Mouse (Mus musculus) right cerebral cortex, adult 2 months (tissue): ENCODE measurements at regions not wholly inside any gene's neighbourhood (a gene's known extent, or its start where the extent isn't known, plus 50 kb on each side); places are given as distances from the start of the nearest gene placed in this dataset.

Source experiments
- DNase-seq, 2 experiments: peaks; one replicate each; pipeline ENCODE4 v3.0.0; 2021 to 2022; ENCODE audit warnings: low spot score in 2 of 2

- peak in 1 of 2 experiments; percentile 18 for DNase-seq
Observed at GRCm38 (mm10) chr10:17202556-17203415, 520.2 kb upstream of the Cited2 start.

GRCm38 (mm10) chr10:17203416-17204110 is 519.5 kb upstream of the Cited2 start:
- no peak for DNase-seq

DNA sequence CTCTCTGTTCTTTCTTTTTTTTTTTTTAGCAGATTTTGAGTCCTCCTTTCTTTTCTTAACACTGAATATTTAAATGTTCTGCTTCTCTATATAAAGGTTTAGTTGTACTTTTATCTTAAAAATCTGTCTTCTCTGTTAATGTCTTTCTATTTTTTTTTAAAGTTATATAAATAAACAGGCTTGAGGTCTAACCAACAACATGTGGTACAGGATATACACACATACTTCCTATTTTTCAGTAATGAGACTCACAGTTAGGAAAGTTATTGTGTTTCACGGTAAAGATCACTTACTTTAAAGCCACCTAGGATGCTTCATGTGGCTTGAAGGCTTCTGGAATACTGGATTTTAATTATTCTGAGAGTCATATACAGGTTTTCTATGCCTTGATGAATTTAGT is 518.9 kb upstream of the Cited2 start:
- no peak for DNase-seq

DNA sequence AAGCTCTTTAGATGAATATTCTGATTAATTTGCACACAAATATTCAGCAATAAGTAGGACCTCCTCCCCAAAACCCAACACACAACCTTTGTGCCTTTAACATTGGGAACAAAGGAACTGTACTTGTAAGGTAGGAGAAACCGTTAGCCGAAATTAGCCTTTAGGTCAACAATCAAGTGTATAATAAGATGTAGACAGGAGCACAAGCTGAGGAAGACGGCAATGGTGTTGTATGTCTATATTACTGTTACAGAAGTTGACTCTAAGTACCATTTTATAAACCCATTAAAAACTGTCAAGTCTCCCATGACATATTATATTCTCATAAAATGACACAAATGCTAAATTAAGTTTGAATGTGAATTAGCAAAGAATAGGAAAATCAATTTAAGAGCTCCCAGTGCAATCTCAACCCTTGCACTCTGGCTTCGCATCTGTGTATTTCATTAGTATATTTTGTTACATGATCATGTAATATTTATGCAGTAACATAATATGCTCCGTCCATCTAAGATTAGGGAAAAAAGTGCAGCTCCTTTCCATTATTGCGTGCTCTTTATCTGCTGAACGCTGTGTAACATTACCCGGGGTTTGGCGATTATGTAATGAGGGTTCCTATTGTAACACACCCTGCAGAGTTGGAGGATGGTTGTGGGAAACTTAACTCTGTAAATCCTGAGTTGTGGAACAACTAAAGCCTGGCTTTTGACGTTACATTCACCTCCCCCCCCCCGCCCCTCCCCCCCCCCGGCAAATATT is 510.3 kb upstream of the Cited2 start:
- DNase-seq, result no peak

DNA sequence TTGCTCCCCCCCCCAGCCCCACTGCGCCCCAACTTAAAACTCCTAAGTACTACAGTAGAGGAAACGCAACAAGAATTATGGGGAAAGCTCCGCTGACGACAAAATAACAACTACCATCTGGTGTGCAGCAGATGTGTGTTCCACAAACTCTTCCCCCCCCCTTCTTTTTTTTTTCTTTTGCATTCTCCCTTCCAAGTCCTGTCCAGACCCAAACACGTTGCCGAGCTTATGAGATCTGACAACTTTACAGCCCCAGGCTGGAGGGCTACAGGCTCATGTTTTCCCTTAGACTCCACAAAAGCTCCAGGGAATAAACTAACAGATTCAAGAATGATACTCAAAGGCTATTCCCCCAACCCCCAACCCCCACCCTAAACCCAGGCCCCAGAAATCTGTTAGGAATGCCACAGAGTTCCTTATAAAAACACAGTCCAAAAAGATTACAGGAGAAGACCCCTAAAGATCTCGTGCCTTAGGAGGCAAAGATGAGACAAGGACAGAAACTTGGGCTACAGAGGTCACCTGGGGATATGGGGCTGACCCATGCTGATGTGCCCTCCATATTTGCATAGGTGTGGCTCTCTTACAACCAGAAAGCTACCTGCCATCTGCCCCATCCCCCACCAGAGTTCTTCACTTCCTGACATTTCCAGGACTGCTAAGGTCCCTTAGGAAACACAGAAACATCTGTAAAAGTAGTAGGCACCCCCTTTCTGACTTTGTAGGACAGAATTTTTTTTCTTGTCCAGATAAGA is 509.5 kb upstream of the Cited2 start:
- DNase-seq, result peak in 1 of 2 experiments; percentile 13

DNA sequence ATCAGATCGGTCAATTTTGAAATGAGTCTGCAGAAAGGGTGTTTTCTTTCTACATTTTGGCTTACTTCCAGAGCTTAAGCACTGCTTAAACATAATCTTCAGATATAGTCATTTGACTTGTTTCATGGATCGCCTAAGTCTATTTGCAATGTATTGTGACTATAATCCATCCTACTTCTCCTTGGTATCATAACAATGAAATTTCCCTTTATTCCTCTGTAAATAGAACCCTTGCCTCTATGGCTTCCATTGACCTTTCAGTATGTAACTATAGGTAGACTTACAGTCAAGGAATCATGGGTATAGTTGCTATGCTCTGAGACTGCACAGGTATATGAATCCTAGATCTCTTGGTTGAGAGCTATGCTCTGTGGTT is 509.0 kb upstream of the Cited2 start:
- DNase-seq, result no peak

DNA sequence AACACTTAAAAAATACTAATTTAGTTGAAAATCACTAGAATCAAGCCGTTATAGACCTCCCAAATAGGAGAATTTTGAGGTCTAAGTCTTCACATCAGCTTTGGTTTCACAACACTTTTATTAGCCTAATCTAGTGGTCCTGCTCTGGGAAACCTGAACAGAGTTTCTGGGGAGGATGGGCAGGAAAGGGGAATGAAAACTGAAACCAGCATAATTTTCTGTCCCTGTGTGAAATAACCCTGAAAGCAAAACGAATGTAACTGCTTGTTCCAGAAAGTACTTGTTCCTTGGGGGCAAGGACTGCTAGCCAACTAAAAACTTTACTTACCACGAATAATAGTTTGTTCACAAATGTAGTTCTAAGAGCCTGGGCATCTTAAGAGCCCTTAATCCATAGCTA is 508.0 kb upstream of the Cited2 start:
- DNase-seq, result no peak

GRCm38 (mm10) chr10:17221495-17221894 is 501.5 kb upstream of the Cited2 start:
- DNase-seq, result no peak

DNA sequence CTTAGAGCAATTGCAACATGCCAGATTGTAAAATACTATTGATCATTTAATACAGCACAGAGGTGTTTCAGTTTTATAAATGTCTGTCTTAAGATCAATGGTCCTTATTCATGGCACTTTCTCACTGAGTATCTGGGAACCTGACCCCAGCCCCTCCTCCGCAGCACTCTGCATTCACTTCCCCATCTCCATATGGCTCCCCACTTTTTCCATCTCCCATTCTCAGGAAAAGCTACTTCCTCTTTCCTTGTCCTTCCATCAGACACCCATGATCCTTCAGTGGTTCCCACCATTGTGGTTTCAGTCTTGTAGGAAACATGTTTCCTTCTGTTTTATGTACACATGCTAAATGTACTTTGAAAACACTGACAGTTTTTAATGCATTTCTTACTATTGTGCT is 497.3 kb upstream of the Cited2 start:
- no peak for DNase-seq

DNA sequence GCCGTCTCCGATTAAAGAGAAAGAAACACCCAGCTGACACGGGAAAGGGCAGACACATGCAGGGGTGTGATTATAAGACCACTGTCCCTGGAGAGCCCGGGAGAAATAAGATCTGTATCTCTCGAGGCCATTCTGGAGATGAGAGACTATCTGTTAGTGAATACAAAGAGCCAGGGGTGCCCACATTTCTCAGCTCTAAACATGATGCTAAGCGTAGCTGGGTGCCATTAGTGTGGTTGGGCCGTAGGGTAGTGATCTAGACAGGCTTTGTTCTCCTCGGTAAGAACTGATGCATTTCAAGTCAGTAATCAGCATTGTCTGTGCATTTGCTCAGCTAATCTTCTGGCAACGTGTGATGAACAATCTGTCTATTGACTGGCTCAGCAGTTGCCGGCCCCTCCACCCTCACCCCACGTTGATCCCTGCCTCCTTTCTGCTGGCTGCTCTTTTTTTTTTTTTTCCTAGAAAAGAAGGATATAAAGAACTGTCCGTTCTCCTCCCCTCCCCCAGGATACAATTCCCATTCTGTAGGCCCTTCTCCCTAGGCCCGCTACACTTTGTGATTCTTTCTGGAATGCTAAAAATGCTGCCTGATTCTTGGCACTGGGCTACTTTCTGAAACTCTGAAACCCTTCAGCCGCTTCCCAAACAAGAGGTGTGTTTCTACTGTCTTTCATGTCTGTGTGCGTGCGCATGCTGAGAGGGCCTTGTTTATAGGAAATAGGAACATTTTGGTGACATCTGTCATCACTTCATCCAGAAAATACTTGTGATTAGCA is 492.8 kb upstream of the Cited2 start:
- DNase-seq, result no peak

DNA sequence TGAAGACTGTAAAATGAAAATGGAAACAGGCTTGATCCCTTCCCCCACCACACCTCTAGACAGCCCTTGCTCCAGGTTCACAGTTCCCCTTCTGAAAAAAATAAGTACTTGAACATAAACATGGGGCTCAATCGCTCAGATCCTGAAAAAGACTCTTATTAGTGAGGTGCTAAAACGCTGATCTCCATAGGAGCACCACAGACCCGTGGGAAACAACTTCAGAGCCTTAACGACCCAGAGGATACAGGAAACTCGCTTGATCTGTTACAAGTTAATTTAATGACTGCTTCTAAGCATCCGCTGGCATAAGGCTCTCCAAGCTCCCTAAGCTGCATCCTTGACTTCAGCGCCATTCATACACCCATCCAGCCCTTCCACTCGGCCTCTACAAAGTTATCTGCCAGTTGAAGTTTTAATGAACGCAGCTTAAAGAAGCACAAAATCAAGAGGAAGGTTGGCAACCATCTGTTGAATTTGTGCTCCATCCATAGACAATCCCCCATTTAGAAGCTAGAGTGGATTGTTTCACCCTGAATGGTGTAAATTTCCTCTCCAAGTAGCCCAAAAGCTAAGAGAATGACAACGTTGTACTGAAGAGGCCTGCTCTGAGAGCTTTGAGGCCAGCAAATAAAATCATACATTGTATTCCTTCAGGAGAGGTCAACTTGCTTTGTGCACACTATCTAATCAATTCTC is 486.9 kb upstream of the Cited2 start:
- no peak for DNase-seq

DNA sequence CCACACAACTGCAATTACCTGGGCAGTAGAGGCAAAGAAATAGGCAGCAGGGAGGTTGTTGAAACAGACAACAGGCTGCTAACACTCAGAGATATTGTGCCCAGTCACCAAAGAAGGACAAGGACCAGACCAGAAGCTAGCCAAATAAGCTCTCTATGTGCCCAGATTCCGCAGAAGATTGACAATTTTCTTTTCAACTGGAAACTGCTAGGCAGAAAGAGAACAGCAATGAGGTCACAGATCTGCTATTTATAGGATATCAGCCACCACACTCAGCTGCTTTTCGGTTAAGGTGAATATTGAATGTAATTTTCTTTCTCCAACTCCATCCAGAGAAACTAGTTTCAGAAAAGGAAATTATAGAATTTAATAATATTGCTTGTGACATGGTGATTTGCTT is 486.3 kb upstream of the Cited2 start:
- DNase-seq, result no peak

GRCm38 (mm10) chr10:17237463-17237862 is 485.6 kb upstream of the Cited2 start:
- no peak for DNase-seq

DNA sequence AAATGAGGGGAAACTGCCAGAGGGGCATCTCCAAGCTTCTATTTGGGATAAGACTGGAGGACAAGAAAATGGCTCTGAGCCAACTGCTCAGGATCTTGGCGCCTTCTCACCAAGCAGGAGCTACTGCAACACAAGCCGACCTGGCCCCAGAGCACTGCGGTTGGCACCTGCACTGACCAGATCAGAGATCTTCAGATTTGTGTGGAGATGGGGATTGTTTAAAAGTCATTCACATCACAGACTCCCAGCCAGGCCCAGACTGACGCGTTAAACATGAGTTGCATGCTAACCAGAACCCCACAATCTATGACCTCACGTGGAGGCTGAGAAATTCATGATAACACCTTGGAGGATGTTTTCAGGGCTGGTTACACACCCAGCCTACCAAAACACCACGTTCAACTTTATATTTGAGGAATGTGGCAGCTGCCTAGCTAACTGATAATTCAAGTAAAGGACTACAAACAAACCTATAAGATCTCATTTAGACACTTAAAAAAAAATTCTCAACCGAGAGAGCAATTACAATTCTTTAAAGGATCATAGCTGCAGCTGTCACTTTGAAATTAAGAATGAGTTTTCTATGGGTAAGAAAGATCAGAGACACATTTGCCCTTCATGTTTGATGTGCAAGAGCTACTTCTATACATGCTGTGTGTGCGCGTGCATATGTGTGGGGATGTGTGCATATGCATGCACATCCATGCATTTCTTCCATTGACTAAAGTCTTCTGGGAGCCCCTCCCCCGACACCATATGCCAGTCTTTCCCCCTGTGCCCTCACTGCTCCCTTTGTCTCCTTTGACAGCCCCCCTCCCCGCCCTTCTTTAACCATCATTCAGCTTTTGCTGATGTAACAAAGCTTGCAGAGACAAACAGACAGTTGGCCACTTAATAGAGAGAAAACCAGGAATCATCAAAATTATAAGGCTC is 484.8 kb upstream of the Cited2 start:
- DNase-seq, result no peak

- DNase-seq, result no peak
Observed at GRCm38 (mm10) chr10:17248270-17248669, 474.7 kb upstream of the Cited2 start.

DNA sequence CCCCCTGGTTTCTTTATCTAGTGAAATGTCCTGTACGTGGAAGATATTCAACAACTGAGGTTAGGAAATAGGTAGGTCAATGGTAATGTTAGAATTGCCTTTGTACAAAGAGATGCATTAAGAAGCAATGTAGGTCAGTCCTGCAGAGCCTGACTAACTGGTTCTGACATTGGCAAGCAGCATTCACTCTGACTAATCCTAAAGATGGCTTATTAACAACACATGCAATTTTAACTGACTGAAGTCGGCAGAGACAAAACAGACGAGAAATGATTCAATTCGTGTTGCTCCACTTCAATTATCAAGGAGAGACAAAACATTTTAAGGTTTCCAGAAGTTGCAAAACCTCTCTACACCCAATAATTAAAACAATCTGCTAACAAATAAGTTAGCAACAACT is 470.0 kb upstream of the Cited2 start:
- DNase-seq, result no peak

DNA sequence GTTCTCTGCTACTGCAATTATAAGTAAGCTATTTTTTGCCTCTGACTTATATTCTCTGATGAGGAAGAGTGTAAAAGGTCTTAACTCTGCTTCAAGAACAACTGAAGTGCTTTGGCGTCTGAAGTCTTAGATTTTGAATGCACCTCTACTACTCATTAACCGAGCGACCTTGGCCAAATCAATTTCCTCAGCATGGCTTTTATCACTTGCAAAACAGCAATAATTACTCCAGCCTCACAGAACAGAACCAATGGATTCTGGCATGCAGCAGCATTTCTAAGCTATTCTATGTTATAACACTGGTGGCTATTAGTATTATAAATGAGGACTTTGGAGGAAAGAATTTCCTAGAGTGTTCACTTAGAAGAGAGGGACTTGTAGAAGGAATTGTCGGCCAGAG is 462.9 kb upstream of the Cited2 start:
- no peak for DNase-seq

DNA sequence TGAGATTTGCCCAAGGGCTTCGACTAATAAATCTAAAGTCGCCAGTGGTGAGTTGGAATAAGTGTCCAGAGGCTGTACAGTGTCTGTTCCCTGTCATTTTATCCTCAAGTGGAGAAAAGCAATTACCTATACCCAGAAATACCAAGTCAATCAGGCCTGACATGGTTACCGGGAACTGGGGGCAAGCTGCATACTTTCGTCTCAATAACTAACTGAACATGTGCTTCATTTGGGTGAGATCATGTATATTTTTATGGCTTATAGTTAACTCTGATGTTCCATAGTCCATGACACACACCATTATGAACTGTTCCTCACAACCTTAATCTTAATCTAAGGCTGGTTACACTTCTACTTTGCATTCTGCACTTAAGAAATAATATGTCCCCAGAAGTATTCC is 462.4 kb upstream of the Cited2 start:
- no peak for DNase-seq

GRCm38 (mm10) chr10:17261192-17261824 is 461.7 kb upstream of the Cited2 start:
- no peak for DNase-seq
